Mouse (Mus musculus): ENCODE results near the gene Sall4. TPM values are rescaled to one million over a fixed set of nuclear protein-coding genes. Genes with fewer than 3 reads are reported as not detected.

Gene Sall4
- total RNA-seq, 2 experiments from 2014 or later: 0.33 to 0.70 TPM

Other genes with a start within 250 kb of the Sall4 start
- gene Nfatc2, start 166.3 kb downstream of the Sall4 start, total RNA-seq (2021): 10 to 100 TPM in 1 of 2 experiments, 1 to 10 TPM in 1; 8.2 to 12.7 TPM
- 10 to 100 TPM; 24.2 to 30.9 TPM for gene Atp9a, start 25.5 kb downstream of the Sall4 start, total RNA-seq (2021)
- gene Zfp64, start 187.6 kb upstream of the Sall4 start, total RNA-seq (2021): 10 to 100 TPM in 1 of 2 experiments, 1 to 10 TPM in 1; 9.0 to 10.8 TPM